Mouse (Mus musculus) gastrocnemius, adult 2 months (tissue): Measurements from ENCODE around the gene Map4k3. TPM values are rescaled to one million over a fixed set of nuclear protein-coding genes. Genes with fewer than 3 reads are reported as not detected.

Experiments
- DNase-seq: peaks from one replicate; pipeline ENCODE4 v3.0.0; 2022
- H3K27ac ChIP-seq: fragments of 200-600 bp; 2 replicates; pipeline ENCODE4 v1.8.1; 2022; ENCODE audit warnings: mild to moderate bottlenecking
- H3K4me3 ChIP-seq: fragments of 200-600 bp; 2 replicates; pipeline ENCODE4 v1.8.1; 2022; ENCODE audit warnings: mild to moderate bottlenecking, moderate library complexity
- CTCF ChIP-seq: fragments of 200-600 bp; IDR thresholded peaks from 2 replicates; pipeline ENCODE4 v1.8.1; 2022; ENCODE audit warnings: antibody characterized with exemption, mild to moderate bottlenecking, moderate library complexity
- intact Hi-C: fragments of 180-260 bp; cut with DNase I; formaldehyde crosslinking; loops from one replicate; pipeline ENCODE4 v1.15.1; 2025
- total RNA-seq, 2 experiments: library from RNA; stranded (reverse); gene quantifications; 2 replicates each; pipeline ENCODE4 v1.2.3; 2021

The Map4k3 gene
- total RNA-seq, 2 experiments from 2014 or later: 11.9 to 17.5 TPM

GRCm38 (mm10) chr17:80662836-80663620, 65.3 kb downstream of the Map4k3 start:
- TF ChIP-seq CTCF: no peak
- Histone ChIP-seq H3K27ac (peak overlapping the region; percentile 63), H3K4me3 (no peak overlapping the region)
- intact Hi-C loops: no loop called here
- DNase-seq: no peak

GRCm38 (mm10) chr17:80661896-80662295, 66.4 kb downstream of the Map4k3 start:
- DNase-seq: peak; percentile 28
- TF ChIP-seq CTCF: no peak
- intact Hi-C loops: no loop called here
- Histone ChIP-seq H3K27ac (peak overlapping the region; percentile 63), H3K4me3 (no peak overlapping the region)

- TF ChIP-seq CTCF: no peak
Observed at GRCm38 (mm10) chr17:80660707-80661380, 67.4 kb downstream of the Map4k3 start.

GRCm38 (mm10) chr17:80660234-80660633, 68.1 kb downstream of the Map4k3 start:
- TF ChIP-seq CTCF: no peak
- intact Hi-C loops: no loop called here
- Histone ChIP-seq H3K4me3 (no peak overlapping the region), H3K27ac (no peak overlapping the region)
- DNase-seq: no peak

More at GRCm38 (mm10) chr17:80660707-80661380, 67.4 kb downstream of the Map4k3 start:
- Histone ChIP-seq H3K4me3 (no peak overlapping the region), H3K27ac (no peak overlapping the region)
- intact Hi-C loops: no loop called here
- DNase-seq: no peak

GRCm38 (mm10) chr17:80659821-80660220, 68.5 kb downstream of the Map4k3 start:
- no peak overlapping the region for H3K4me3 ChIP-seq
- no peak overlapping the region for H3K27ac ChIP-seq
- intact Hi-C loops: no loop called here
- no peak for DNase-seq
- TF ChIP-seq CTCF: no peak

GRCm38 (mm10) chr17:80654323-80654722, 74.0 kb downstream of the Map4k3 start:
- no peak overlapping the region for H3K4me3 ChIP-seq
- TF ChIP-seq CTCF: no peak
- intact Hi-C loops: no loop called here
- H3K27ac ChIP-seq: no peak overlapping the region
- no peak for DNase-seq

- no peak for TF ChIP-seq CTCF
- intact Hi-C loops: no loop called here
- Histone ChIP-seq H3K27ac (no peak overlapping the region), H3K4me3 (no peak overlapping the region)
- no peak for DNase-seq
Observed at GRCm38 (mm10) chr17:80652740-80653139, 75.5 kb downstream of the Map4k3 start.

GRCm38 (mm10) chr17:80646843-80647242, 81.4 kb downstream of the Map4k3 start:
- H3K27ac ChIP-seq: no peak overlapping the region
- intact Hi-C loops: no loop called here
- DNase-seq: no peak
- TF ChIP-seq CTCF: no peak
- H3K4me3 ChIP-seq: no peak overlapping the region

GRCm38 (mm10) chr17:80646131-80646530, 82.2 kb downstream of the Map4k3 start:
- Histone ChIP-seq H3K4me3 (no peak overlapping the region), H3K27ac (no peak overlapping the region)
- intact Hi-C loops: no loop called here
- TF ChIP-seq CTCF: no peak
- DNase-seq: no peak

- DNase-seq: no peak
- Histone ChIP-seq H3K4me3 (no peak overlapping the region), H3K27ac (no peak overlapping the region)
- intact Hi-C loops: no loop called here
- TF ChIP-seq CTCF: no peak
Observed at GRCm38 (mm10) chr17:80645694-80646034, 82.6 kb downstream of the Map4k3 start.

- no peak overlapping the region for H3K27ac ChIP-seq
- no peak for TF ChIP-seq CTCF
- no peak for DNase-seq
- intact Hi-C loops: no loop called here
- H3K4me3 ChIP-seq: no peak overlapping the region
Observed at GRCm38 (mm10) chr17:80644983-80645693, 83.1 kb downstream of the Map4k3 start.

GRCm38 (mm10) chr17:80644567-80644966, 83.7 kb downstream of the Map4k3 start:
- intact Hi-C loops: no loop called here
- no peak for TF ChIP-seq CTCF
- no peak for DNase-seq
- H3K4me3 ChIP-seq: no peak overlapping the region
- H3K27ac ChIP-seq: no peak overlapping the region

- DNase-seq: no peak
- intact Hi-C loops: no loop called here
- Histone ChIP-seq H3K27ac (no peak overlapping the region), H3K4me3 (no peak overlapping the region)
- TF ChIP-seq CTCF: no peak
Observed at GRCm38 (mm10) chr17:80638121-80638520, 90.2 kb downstream of the Map4k3 start.
